Mouse (Mus musculus) WW6 (cell line): ENCODE data around the gene Nudt9.
A peak's percentile ranks its signal among the peaks of the same experiment; 100 is the strongest.
"Not testable (repeated sequence)": the region's sequence is repeated elsewhere in the genome, so short reads cannot be mapped to it uniquely, and the experiment has no call there.

Source experiments
- DNase-seq: peaks from one replicate; pipeline ENCODE4 v3.0.0-alpha.2; 2013; ENCODE audit warnings: low read depth, low spot score

The Nudt9 gene

DNA sequence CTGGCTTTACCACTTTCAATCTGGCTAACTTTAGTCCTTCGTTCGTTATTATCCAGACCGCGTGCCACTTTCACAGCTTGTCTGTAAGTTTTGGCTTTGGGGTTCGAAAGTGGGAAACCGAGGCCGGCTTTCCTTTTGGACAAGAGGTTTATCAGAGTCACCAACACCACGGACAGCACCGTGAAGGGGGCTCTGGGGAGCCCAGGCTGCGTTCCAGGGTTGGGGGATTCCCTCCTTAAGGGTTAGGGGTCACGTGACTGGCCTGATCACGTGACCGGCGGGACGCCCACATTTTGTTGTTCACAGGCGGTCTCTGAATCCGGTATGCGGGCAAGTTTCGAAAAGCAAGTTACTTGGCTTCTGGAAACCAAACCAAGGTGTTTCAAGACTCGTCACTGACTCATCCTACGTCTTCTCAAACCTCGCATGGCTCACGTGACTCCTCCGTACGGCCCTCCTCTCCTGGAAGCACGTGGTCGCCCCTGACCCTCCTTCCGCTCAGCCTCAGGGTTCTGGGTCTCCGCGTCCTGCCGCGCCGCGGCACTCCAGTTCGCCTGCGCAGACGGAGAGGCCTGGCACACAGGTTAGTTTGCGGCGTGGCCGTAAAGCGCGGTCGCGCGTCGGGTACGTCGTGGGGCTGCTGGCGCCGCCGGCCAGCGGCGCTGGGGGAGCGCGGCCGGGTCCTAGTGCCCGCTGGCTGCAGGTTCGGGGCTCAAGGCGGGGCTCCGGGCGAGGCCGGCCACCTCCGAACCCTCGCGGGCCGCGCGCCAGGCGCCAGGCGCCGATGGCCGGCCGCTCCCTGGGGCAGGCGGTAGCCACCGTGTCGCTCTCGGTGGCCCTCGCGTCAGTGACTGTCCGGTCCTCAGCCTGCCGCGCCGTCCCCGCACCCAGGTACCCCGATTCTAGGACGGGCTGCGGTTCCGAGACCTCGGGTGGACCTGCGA, at the start of gene Nudt9:
TSS of gene Nudt9 (plus strand) at position 51 of the 944 bp plus-strand sequence.
- peak; percentile 93 for DNase-seq

DNA sequence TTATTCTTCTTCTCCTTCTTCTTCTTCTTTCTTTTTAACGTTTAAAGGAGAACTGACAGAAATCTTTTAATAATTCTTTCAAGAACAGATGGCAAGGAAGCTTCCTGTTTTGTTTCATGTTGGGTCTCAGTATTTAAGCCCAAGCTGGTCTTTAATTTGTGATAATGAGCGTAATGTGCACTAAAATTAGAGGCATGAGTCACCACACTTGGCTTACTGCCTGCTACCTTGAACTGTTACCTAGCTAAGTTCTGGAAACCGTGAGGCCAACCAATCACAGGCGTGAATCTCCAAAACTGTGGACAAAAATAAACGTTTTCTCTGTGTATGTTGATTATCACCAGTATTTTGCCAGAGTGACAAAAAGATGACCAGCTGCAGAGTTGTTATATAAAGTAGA, 47.4 kb upstream of the Nudt9 start:
- no peak for DNase-seq

DNA sequence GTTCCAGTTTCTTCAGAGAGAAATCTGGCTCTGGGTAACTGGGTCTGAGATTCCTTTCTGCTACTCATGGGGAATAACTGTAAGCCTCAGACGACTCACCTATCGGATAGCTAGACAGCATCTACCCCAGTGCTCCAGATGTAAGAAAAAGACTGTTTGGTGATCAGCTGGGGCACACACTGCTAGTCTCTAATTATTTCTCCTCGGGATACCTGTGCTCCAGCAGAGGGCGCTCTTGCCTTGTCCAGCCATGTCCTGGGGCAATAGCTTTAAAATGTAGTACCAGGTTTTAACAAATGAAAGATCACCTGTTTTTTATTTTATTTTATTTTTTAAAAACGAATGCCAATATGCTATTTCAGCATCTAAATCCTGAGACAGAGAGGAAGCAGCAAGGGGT, 46.4 kb upstream of the Nudt9 start:
- DNase-seq = no peak

- no peak for DNase-seq
Measured at GRCm38 (mm10) chr5:104002549-104003255, 43.4 kb upstream of the Nudt9 start.

- no peak for DNase-seq
Measured at GRCm38 (mm10) chr5:104003256-104003931, 42.7 kb upstream of the Nudt9 start.

- no peak for DNase-seq
Measured at GRCm38 (mm10) chr5:104003955-104004354, 42.2 kb upstream of the Nudt9 start.

DNA sequence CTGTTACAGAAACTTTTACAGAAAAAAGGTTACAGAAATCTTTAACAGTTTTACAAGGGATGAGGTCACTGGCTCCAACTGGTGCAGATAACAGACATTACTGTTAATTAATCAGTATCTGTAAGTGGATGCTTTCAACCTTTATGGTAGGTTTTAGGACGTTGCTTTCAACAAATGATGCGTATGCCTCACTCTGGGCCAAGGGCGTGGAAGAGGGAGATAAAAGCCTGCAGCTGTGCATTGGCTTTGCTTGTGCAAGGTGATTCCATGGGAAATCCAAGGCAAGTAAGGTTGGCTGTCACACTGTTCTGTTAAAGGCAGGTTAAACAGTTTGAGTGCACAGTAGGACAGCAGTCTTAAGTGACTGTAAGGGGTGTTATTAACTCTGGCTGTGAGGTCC, 39.3 kb upstream of the Nudt9 start:
- DNase-seq = no peak

DNA sequence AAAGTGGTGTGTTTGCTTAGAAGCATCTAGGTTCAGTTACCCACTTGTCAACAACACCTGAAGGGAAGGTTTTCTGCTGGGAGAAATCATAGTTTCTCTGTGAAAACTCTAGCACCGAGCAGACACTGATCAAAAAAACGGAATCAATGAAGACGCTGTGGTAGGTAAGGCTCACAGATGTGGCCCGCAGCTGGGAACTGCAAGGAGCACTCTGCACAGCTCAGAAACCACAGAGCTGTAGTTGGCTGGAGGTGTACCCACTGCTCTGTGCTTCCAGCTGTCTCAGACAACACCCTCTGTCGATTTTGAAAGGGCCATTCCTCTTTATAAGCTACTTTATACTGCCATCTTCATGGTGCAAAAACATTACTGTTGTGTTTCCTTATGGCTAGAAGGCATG, 38.3 kb upstream of the Nudt9 start:
- no peak for DNase-seq

DNA sequence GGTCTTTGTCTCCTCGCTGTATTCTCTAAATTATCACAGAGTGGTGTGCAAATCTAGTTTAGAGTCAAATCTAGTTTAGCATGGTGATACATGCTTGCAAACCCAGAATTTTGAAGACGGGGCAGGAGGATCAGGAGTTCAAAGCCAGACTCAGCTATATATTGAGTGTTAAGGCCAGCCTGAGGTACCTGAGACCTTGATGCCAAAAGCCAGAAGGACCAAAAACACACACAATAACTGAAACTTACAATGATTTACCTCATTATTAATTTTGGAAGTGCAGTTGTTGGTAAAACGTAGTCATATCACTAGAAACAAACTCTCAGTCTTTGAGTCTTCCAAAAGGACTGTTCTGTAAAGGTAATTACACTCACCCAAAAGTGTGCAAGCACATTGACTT, 36.7 kb upstream of the Nudt9 start:
- DNase-seq = no peak

DNA sequence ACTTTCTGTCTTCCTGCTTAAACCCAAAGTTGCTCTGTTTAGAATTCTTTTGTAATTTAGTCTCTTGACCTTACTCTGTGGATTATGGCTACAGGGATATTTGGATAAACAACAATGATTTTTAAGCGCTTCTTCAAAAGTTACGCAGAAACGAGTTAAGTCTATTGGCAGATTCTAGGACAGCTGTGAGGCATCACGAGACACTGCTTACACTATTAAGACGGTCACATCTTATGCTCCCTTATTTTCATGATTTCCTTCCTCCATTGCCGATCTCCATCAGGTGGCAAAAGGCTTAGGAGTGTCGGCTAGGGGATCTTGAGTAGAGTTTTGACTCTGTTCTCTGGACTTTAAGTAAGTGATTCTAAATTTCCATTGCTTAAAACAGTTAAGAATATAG, 35.8 kb upstream of the Nudt9 start:
- DNase-seq = no peak

DNA sequence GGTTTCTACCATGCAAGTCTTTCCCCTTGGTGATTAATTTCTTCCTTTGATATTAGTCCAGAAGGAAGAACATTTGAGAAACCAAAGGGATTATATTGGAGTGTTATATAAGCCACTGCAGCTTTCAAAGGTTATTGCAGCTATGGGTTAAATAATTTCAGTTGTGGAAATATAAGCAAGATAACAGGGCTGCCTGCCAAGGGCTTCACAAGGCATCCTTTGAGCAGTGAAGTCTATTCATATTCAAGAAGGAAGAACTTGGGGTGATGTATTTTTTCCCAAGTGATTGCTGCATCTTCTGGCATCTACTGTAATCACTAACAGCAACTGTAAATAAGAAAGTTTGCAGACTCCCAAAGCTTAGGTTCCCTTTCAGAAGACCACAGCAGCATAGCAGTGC, 34.7 kb upstream of the Nudt9 start:
- no peak for DNase-seq

GRCm38 (mm10) chr5:104021597-104022378, 24.3 kb upstream of the Nudt9 start, which contains the start of gene Hsd17b11:
Gene Hsd17b11 (minus strand): TSS chr5:104021919.
- DNase-seq = peak; percentile 52

- no peak for DNase-seq
Measured at GRCm38 (mm10) chr5:104022558-104022957, 23.5 kb upstream of the Nudt9 start.

- DNase-seq = no peak
Measured at GRCm38 (mm10) chr5:104023289-104024020, 22.7 kb upstream of the Nudt9 start.

- not testable (repeated sequence) for DNase-seq
Measured at GRCm38 (mm10) chr5:104024193-104024592, 21.9 kb upstream of the Nudt9 start.

DNA sequence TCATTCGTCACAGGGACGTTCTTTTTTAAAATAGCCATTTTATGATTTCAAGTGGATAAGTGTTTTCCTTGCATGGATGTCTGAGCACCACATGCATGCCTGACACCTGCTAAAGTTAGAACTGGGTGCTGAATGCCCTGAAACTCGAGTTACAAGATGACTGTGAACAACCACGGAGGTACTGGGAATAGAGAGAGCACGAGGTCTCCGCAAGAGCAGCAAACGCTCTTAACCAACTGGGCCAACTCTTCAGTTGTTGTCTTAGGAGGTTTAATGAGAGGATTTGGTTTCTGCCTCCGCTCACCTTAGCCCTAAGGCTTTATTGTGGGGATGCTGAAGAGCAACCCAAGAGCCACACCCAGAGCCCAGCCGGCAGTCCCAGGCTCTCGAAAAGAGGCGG, 21.3 kb upstream of the Nudt9 start:
- DNase-seq = no peak

DNA sequence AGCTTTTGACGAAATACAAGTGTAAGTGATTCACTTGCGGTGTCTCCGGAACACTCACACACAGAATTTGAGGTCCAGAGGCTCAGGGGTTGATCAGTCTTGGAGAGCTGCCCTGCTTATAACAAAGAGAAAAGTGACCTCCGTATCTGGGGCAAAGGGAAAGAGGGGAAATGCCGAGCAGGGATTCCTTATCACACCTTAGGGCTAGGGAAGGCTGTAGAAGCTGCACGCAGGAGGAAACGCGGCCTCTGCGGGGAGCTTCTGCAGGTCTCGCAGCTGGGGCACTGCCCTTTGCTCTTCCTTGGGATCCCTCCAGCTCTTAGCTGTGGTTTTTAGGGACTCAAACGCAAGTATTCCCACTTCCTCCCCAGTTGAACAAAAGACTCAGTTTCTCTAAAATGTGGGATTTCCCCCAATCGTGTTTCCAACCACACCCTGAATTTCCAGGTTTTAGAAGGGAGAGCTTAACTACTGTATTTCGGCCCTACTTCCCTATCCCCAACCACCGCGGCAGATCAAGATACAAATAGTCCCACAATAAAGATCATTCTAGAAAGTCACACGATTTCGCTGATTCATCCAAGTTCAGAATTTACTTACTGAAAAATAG, 20.8 kb upstream of the Nudt9 start:
- DNase-seq = no peak

- no peak for DNase-seq
Measured at GRCm38 (mm10) chr5:104032434-104033097, 13.5 kb upstream of the Nudt9 start.

- DNase-seq = no peak
Measured at GRCm38 (mm10) chr5:104035066-104035465, 11.0 kb upstream of the Nudt9 start.

DNA sequence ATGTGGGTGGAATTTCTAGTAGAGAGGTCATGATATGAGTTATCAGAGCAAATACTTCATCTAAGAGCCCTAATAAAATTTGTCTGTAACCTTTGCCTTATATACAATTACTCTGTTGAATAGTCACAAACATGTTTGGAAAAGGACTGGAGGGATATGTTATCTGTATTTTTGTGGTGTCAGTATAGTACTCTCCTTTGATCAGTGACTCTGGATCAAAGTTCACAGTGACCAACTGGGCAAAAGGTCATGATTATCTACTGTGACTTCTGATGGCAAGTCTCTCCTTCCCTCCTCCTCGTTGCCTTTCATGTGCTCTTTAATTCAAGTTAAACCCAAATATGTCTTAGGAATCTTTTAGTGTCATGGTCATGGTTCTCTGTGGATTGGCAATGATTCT, 10.3 kb upstream of the Nudt9 start:
- no peak for DNase-seq
